Mouse (Mus musculus): ENCODE data around the gene Tysnd1. TPM values are rescaled to one million over a fixed set of nuclear protein-coding genes. Genes with fewer than 3 reads are reported as not detected.

The Tysnd1 gene
- polyA plus RNA-seq (2017; shearing (Covaris generic)) = 21.1 TPM

GRCm38 (mm10) chr10:61694870-61695670, at the start of gene Tysnd1:
Tysnd1 (plus strand) TSS chr10:61695514.

DNA sequence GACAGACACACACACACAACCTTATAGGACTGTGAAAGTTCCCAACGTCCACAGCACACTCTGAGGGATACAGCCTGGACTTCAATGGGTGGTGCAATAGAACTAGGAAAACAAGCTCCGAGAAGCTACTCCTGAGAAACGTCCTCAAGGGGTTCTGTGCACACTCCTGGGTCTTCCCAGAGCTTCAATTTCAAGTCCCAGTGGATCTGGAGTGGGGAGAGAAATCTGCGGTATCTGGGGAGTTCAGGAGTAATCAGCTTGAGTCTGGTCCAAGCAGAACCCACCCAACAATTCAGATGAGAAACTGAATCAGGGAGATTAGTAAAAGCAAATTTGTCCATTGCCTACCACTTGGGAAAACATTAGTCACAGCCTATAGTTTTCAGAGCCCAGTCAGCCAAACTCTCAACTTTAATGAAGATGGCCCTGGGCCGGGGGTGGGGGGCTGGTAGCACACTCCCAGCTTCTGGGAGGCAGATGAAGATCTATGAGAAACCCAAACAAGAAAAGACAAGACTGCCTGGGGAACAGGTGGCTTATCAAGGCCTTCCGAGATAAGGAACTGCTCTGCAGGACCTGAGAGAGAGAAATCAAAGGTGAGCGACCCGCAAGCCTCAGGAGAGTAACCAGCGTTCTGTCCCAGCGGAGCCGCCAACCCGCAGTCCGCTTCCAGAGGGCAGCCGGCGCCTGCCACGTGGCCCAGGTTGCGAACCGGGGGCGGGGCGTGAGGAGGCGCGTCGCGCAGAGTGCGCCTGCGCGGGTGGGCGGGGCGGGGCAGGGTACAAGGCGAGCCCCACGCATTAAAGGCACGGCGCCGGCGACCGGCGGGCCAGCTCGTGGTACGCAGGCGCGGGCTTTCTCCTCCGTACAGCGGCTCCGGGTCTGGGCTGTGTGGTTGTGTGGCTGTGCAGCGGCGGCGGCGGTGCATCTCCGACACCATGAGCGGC, 47.3 kb upstream of the Tysnd1 start, which contains the start of gene Ppa1:
Gene Ppa1, plus strand, starts transcription at position 763 of the 947 bp plus-strand sequence.

GRCm38 (mm10) chr10:61680015-61680913, 15.1 kb upstream of the Tysnd1 start, which contains the start of gene Sar1a:
Sar1a (plus strand) TSS chr10:61680299.

GRCm38 (mm10) chr10:61714771-61715461, 19.6 kb downstream of the Tysnd1 start, which contains the start of gene Aifm2:
Aifm2 (plus strand) TSS chr10:61715263.

Other genes with a start within 250 kb of the Tysnd1 start
- 21.2 TPM for gene Eif4ebp2, start 242.9 kb upstream of the Tysnd1 start, polyA plus RNA-seq (2017; shearing (Covaris generic))
- gene Lrrc20, start 219.7 kb upstream of the Tysnd1 start, polyA plus RNA-seq (2017; shearing (Covaris generic)) = 3.0 TPM
- not detected for gene Npffr1, start 100.0 kb upstream of the Tysnd1 start, polyA plus RNA-seq (2017; shearing (Covaris generic))
- 47.8 TPM for gene Ppa1, start 47.0 kb upstream of the Tysnd1 start, polyA plus RNA-seq (2017; shearing (Covaris generic))
- gene Sar1a, start 15.2 kb upstream of the Tysnd1 start, polyA plus RNA-seq (2017; shearing (Covaris generic)) = 247 TPM
- gene Aifm2, start 19.7 kb downstream of the Tysnd1 start, polyA plus RNA-seq (2017; shearing (Covaris generic)) = not detected
- gene H2afy2, start 88.6 kb downstream of the Tysnd1 start, polyA plus RNA-seq (2017; shearing (Covaris generic)) = not detected